Mouse (Mus musculus): ENCODE measurements at regions not wholly inside any gene's neighbourhood (a gene's known extent, or its start where the extent isn't known, plus 50 kb on each side); places are given as distances from the start of the nearest gene placed in this dataset.

GRCm38 (mm10) chr16:55168433-55168832 lies 129.4 kb downstream of the Zpld1 start:
- TF ChIP-seq POLR2A (IDR thresholded peaks at IDR 0.05; ENCODE audit: insufficient read depth, low read depth, low read length) (no peak), CTCF (IDR thresholded peaks at IDR 0.05) (no peak), EP300 (IDR thresholded peaks at IDR 0.05; ENCODE audit: insufficient read depth, low read depth, low read length) (no peak)
